Mouse (Mus musculus): ENCODE data around the gene Adk. TPM values are rescaled to one million over a fixed set of nuclear protein-coding genes. Genes with fewer than 3 reads are reported as not detected.
A peak's percentile ranks its signal among the peaks of the same experiment; 100 is the strongest.

Gene Adk
- 100 to 1,000 TPM; 117 to 132 TPM for polyA plus RNA-seq (2017; shearing (Covaris generic))

DNA sequence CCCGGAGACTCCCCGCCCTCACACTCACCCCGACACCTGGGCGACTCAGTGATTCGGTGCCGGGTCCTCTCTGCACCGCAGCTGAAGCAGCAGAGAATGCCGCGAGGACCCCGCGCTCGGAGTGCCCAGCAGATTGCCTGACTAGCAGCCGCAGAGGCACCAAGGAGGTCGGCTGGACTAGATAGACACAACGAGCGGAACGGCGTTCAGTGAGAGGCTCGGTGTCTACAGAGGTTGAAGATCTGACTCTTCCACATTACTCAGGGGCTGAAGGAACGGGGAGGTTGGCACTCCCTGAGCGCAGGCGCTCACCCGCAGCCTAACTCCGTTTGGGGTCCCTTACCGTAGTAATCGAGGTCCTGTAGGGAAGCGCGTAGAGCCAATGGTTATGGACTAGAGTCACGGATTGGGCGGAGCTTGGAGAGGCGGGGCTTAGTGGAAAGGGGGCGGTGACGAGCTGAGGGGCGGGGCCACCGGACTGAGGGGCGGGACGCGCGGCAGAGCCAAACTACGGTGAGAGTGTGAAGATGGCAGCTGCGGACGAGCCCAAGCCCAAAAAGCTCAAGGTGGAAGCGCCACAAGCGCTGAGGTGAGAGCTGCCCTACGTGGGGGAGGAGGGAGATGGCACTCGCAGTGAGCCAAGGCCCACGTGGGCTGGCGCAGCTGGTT lies at the start of gene Adk, which contains the start of gene Ap3m1:
Gene Adk (plus strand): TSS at position 463 of the 669 bp plus-strand sequence.
Gene Ap3m1 (minus strand): TSS at position 397 of the 669 bp plus-strand sequence.
- peak; percentile 89 for ATAC-seq

DNA sequence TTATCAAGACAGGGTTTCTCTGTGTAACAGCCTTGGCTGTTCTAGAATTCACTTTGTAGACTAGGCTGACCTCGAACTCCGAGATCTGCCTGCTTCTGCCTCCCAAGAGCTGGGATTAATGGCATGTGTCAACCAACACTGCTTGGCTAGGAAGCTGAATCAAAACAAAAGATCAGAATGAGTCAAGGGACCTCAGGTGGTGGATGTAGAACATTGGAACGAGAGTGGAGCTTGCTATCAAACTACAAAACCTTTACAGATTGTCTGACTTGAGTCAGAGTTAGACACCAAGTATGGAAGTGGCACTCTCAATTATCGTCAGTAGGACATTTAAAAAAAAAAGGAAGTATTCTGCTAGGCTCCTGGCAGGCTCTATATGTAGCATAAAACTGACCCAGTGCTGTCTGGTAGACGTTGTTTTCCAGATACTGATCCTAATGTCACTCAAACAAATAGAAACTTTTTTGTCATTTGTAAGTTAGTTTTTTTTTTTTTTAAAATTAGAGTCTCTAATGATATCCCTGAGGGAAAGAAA lies 38.5 kb upstream of the Adk start:
- no peak for ATAC-seq

DNA sequence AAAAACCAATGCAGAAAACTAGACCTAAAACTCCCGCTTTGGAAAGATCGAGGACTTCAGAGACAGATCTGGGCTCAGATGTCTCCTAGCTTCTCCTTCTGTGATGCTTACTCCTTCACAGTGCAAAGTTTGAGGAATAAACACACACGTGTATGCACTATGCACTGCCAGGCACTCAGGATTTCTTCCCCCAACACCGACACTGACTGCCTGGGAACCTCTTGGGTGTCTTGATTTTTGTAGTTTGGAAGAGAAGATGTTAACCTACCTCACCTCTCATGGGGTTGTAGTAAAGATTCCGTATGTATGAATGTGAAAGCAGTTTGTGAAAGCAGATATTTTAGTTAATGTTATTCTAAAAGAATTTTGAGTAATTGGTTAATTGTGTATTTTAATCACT lies 34.5 kb upstream of the Adk start:
- ATAC-seq, result no peak

DNA sequence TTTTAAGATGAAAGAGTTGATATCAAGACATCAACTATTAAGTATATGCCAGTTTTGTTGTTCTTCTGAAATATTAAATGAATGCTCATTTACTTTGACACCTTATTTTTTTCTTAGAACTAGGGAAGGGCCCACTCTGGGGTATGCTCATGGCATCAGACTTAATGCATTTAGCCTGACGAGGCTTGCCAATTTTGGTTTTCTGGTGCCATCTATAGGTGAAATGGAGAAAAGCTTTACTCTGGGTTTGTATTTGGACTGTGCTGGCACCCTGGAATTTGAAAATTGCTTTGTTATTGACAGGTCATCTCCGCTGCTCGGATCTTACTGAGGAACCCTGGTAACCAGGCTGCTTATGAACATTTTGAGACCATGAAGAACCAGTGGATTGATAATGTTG lies 33.4 kb upstream of the Adk start:
- peak; percentile 81 for ATAC-seq

DNA sequence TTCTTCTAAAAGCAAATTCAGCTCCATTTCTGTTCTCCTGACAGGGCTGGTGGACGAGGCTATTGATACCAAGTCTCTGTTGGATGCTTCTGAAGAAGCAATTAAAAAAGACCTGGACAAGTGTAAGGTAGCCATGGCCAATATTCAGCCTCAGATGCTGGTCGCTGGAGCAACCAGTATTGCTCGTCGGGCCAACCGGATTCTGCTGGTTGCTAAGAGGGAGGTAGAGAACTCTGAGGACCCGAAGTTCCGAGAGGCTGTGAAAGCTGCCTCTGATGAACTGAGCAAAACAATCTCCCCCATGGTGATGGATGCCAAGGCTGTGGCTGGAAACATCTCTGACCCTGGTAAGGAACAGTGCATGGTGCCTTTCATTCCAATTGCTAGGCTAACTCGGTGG lies 31.9 kb upstream of the Adk start:
- no peak for ATAC-seq

DNA sequence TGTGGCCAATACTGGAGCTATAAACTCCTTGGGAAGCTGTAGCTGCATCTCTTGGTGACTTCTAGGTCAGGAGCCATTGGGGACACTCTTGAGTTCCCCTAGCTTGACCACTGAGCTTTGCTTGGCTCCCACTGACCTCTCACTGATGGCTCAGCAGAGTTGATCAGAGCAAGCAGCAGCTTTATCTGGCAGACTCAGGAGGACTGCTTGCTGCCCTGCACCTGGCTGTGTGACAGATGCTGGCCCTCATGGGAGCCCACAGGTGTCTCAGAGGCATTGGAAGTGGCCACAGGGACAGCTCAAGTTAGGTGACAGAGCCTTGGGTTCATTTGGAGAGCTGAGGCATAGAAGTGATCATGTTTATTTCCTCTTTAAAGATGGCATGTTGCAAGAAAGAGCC lies 24.8 kb upstream of the Adk start:
- ATAC-seq, result no peak

DNA sequence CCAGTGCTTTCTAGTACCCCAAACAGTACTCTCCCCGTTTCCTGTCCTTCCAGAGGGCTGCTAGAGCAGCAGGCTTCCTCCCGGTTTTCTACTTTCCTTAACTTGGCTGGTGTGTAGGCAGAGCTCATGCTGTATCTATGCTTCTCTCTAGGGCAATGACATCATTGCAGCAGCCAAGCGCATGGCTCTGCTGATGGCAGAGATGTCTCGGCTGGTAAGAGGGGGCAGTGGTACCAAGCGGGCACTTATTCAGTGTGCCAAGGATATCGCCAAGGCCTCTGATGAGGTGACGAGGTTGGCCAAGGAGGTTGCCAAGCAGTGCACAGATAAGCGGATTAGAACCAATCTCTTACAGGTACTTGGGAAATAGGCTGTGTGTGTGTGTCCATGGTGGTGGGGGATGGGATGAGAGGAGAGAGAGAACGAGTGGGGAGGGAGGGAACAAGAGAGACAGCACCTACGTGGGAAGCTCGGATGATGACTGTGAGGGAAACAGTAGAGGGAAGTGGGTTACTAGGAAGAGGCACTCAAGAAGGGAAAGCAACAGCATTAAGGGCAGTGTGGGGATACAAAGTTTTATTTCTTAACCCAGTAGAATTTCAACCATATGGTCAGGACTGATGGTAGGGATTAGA lies 23.2 kb upstream of the Adk start:
- no peak for ATAC-seq

DNA sequence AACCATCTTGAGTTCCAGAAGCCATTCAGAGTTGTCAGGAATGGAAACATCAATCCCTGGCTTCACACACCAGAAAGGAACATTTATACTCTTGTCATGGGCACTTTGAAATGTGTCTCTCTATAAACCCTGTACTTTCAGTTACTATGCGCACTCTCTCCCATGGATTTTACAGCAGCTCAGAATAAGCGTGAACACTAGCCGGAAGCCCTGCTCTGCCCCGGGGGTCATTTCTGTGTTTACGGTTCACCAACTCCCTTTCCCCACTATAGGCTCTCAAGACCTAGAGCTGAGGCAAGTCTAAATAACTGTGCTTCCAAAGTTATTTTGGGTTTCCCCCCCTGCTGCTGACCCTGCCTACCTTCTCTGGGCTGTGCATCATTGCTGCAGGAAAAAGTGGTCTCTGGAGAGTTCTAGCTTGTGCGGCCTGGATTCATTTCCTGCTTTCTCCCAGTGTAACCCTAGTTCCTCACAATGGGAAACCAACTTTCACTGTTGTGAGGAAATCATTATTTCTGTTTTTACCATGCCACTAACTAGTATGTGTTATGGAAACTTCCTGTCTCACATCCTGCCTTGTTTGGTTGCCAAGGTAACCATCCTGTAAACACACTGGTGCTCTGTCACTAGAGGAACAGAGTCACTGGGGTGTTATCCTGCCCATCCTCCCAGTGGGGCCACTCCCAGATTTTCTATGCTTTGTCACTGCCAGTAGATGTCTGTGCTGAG lies 20.4 kb upstream of the Adk start:
- ATAC-seq, result peak; percentile 96

DNA sequence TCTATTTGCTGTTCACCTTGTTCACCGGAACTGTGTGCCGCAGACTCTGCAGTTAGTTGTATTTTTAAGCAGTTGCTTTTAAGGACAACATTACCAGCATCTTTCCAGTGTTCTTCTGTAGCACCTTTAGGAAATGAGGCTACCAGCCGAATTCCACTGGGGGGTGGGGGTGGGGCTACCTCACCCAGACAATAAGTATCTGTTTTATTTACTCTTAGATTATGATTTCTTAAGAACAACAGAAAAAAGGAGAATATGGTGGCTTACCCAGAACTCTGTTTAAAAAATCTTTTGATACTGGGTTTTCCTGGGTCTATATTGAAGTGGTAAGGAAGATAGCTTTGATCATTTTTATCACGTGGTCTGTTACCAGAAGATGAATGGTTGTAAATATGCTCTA lies 18.1 kb upstream of the Adk start:
- ATAC-seq, result peak; percentile 33

DNA sequence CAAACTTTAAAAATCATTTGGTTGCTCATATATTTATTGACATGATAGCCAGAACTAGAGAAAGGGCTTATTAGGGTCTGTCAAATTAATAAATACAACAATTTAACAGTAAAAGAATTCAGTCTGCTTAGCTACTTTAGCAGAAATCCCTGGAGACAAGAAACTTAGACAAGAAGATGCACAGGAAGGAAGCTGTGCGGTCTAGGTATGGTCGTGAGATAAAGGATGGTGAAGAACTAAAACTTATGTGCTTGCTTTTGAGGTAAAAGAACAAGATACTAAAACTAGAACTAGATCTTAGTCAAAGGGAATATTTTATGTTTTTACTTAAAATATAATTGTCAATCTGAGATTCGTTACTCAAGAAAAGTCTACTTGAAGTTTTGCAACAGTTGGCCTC lies 17.6 kb upstream of the Adk start:
- no peak for ATAC-seq

DNA sequence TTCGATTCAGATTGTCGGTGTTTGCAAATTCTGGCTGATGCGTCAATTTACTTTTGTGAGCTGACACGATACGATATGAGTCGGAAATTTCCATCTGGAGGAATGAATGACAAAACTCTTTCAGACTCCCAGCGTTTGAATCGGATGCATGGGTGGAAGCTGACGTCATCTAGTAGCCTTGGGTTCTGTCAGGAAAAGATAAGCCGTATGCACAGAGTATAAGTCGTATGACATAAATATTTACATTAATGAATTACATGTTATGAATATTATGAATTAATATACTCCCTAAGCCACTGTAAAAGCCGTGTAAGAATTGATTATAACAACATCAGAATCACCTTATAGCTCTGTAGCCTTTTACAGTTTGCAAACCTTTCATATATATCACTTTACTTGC lies 13.3 kb upstream of the Adk start:
- ATAC-seq, result no peak

DNA sequence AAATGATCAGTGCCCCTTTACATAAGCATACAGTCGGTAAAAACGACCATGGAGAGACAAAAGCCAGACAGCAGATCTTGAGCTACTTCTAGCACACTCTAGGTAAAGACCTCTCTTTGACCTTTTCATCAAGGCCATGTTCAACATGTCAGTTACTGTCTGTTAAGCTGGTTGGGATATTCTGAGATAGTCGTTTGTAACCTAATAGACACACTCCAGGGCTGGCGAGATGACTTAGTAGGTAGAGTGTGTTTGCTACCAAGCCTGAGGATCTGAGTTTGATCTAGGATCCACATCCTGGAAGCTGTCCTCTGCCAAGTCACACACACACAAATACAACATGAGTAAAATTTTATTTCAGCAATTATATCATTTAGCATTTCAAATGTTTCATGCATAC lies 12.8 kb upstream of the Adk start:
- no peak for ATAC-seq

DNA sequence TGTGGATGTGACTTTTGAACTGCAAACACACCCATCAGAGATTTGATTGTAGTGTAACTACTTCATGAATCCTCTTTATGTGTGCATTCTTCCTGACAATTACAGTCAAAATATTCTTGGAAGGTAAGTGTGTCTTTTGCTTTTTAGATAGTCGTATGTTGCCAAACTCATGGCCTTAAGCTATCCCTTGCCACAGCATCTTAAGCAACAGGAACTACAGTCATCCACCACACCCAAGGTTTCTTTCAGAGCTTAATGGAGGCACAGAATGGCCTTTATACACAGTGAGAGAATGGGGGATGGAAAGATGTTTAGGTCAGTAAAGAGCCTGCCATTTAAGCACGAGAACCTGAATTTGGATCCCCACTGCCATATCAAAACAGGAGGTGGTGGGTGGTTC lies 4.5 kb upstream of the Adk start:
- no peak for ATAC-seq

DNA sequence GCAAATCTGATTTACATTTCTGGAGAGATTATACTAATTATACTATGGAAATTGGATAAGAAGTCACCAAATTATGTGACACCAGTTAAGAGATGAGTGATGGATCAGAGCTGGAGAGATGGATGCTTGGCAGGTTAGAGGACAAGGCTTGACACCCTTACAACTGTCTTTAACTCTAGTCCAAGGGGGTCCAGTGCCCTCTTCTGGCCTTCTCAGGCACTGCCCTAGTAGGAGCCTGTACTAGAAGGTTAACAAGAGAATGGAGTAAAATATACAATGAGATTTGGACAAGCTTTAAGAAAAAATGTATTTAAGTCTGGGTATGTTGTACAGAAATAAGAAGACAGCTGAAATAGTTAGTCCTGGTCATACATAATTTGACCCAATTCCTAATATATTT lies 3.5 kb upstream of the Adk start:
- ATAC-seq, result no peak

DNA sequence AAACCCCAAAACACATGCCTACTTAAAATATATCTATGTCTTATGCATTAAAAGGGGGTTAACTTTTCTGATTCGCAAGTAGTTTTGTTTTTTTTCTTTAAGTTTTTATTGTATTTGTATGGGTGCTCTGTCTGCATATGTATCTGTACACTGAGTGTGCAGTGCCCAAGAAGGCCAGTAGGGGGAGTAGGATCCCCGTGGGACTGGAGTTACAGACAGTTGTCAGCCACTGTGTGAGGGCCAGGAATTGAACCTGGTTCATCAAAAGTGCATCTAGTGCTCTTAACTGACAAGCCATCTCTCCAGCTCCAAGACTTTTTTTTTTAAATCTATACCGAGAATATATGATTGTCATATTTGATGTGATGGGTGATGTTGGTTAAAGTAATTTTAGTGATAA lies 1.6 kb upstream of the Adk start:
- ATAC-seq, result no peak

DNA sequence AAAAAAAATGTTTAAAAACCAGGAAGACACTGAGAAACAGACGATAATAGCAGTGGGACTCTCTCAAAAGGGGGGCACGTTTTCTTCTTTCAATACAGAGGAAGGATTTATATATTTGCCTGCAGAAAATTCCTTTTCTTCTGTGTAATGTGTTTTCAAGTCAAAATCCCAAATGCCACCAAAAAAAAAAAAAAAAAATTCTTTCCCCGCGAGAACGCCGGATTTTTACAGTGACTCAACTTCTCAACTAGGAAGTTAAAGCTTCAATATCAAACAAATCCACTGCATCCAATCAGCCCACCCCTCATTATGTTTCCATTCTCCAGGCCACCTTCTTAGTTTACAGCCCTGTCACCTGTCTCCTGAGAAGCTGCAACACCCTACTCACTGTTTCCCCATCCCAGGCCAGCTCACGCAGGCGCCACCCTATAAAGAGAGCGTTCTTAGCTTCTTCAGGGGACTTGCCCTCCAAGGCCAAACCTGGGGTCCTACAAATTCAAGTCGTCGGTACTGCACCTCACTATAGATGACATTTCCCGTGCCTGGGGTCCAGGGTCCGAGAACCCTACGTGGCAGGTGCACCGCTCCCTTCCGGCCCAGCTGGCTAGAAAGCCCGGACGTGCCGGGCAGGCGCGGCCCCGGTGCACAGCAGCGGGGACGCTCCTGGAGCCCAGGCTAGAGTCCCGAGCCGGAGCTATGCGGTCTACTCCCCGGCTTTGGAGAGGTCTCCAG lies 828 bp upstream of the Adk start:
- peak; percentile 14 for ATAC-seq

DNA sequence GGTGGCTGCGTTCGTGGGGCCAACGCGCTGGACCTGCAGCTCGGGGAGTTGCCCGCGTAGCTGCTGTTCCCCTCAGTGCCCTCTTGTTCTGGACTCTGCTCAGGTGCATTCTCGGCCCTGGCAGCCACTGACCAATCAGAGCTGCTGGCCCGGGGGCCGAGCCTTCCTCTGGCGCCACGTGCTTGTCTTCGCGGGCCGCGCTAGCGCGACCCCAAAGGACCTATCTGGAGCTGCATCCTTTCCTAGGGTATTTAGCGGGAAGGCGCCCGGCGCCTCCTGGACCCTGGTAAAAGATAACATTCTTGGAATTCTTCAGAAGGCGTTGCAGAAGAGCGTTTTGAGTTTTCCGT lies 382 bp downstream of the Adk start:
- peak; percentile 5 for ATAC-seq

DNA sequence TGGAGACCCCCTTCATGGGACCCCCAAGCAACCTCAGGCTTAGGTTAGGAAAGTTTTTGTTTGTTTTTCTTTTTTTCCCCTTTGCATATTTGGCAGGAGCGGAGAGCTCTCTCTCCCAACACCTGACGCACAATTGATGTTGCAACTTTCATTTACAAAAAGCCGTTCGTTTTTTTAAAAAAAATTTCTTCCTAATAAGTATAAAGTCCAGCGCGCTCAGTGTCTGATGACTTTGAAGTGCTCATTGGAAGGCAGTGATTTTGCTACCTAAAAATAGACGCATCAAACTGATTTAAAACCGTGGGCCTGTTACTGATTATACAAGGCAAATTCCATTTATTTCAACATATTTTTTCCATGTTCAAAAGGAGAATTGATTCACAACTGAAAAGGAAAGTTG lies 777 bp downstream of the Adk start:
- no peak for ATAC-seq

DNA sequence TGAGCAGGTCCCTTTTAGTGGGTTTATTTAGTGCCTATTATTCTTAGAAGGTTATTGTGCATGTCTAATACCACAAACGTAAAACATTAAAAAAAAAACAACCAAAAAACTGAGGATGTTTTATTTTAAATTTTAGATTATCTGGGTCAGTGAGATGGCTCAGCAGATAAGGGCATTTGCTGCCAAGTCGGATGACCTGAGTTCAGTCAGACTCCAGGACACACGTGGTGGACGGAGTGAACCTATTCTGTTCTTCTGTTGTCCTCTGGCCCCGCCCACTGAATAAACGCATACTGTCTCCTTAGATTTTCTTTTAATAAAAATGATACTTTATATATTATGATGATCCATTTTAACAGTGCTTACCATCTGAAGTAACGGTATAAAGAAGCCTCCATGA lies 1.2 kb downstream of the Adk start:
- no peak for ATAC-seq

DNA sequence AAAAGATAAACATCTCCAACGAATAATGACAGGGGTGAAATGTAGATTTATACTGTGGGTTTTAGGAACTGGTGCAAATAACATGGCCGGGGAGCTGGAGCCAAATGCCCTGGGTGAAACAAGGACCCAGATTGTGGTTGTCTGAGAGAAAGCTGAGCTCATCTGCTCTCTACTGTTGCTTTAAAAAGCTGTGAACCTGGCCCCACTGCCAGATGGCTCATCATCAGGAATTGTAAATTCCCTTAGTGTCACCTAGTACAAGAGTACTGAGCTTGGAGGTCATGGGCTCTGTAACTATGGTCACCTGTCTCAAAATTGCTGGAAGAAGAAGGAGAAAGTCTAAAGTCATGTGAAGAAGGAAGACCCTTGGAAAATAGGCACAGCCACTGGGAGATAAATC lies 6.6 kb downstream of the Adk start:
- ATAC-seq, result no peak

DNA sequence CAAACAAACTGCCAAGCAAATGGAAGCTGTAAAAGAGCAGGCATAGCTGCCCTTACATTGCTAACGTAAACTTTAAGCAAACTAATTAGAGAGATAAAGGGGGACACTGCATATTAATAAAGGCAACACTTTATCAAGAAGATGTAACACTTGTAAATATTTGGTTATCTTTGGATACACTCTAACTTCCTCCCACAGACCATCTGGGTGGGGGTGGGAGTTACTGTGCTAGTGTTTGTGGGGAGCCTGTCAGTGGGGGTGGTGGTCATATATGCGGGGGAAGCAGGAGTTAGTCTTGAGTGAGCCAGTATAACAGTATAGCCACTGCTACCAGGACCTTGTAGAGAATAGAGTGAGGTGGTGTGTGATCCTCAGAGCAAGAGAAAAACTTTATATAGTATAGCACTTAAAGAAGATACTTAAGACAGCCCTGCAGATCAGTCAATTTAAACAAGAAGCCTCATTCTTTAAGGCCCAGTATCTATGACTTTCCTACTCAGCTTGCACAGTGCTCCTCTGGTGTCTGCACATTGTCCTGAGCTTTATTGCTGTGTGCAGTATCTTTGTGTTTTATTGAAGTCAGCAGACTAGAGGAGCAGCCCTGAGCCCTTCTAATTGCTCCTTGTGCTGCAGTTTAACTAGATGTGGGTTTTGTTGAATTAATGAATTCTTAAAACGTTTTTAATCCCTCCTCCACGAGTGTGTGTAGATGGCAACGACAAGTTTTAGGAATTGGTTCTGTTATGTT lies 10.6 kb downstream of the Adk start:
- ATAC-seq, result no peak

DNA sequence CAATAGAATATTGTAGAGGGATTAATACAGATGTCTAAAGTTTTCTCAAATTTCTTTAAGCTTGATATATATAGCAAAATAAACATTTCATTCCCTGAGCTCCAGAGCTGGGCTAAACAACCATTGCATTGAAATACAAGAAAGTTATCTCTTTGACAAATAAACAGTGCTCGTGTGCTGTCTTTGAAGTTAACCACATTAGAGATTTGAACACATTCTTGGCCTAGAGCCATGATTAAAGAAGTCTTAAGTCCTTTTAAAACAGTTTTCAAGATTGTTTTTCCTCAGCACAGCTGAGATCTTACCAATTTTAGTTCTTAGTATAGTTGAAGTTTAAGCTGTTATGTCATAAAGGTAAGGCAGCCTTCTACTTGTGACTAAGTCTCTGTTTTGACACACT lies 11.9 kb downstream of the Adk start:
- ATAC-seq, result peak; percentile 77

All from CD4-positive, CD25-positive, alpha-beta regulatory T cell, adult 4 months (primary cell).